Mouse (Mus musculus) embryo, embryonic 10 days (tissue): ENCODE data around the gene Fam98c.
"Not testable (repeated sequence)": the region's sequence is repeated elsewhere in the genome, so short reads cannot be mapped to it uniquely, and the experiment has no call there.

Source experiments
- DNase-seq: peaks from one replicate; pipeline ENCODE4 v3.0.0-alpha.2; 2015; ENCODE audit warnings: low spot score

Fam98c gene

DNA sequence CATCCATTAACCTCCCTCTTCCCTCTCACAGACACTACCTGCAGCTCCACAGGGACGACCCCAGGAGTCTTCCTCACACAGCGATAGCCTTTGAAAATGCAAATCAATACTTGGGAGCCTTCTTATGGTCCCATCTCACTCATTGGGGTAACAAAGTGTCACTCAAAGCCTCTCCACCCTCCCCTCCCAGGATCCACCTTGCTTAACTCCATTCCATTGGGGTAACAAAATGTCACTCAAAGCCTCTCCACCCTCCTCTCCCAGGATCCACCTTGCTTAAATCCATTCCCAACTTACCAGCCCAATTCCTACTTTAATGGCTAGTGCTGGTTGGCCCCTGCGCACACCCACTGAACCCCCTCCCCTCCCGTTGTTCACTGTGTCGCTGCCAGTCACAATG, 2.2 kb upstream of the Fam98c start:
- DNase-seq = peak; percentile 29

DNA sequence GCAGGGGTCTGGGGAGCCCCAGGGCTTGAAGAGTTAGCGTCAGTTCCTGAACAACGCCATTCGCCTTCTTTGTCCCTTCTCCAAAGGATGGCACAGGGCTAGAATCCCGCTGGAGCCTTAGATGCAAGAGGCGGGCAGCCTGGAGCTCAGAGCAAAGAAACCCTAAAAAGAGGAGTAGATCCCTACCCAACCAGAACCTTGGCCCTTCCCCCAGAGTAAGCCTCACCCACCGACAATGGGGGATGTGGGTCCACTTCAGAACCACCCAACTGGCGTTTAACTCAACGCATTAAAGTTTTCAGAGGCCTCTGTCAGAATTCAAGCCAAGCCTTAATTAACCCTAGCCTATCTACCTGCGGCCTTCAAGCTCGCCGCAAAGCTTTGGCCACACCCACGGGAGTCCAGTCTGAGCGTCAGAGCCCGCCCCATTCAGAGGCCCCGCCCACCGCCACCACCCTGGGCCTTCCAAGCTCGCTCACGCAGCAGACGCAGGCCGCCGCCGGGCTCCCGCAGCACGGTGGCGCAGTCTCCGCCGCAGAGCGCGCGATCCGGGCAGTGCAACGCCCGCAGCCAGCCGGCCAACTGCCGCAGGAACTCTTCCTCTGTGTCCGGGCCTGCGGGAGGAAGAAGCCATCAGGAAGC, 717 bp downstream of the Fam98c start:
- peak; percentile 89 for DNase-seq

DNA sequence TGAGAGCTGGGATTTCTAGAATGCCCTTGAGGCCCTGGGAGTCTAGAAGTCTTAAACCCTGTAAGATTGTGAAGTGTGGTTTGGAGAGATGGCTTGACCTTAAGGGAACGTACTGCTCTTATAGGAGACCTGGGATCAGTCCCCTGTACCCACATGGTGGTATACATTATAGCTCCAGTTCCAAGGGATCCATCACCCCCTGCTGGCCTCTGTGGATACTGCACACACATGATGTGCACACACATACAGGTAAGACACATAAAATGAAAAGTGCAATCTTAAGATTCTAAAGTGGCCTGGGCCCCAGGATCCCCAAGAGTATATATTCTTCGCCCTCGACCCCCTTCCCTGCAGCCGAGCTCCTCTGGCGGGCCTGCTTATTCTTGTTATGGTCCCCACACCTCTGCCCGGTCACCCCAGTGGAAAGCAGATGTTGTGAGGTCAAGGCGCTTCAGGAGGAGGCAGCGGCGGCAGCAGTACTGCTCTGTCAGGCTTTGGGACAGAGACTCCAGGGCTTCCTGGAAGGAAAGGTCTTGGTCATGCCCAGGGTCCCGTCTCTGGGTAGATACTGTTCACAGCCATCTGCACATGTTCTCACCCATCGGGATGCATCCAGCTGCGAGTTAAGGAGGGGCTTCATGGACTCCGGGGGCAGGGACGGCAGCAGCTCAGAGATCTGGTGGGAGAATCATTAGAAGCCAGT, 1.9 kb downstream of the Fam98c start:
- DNase-seq = no peak

DNA sequence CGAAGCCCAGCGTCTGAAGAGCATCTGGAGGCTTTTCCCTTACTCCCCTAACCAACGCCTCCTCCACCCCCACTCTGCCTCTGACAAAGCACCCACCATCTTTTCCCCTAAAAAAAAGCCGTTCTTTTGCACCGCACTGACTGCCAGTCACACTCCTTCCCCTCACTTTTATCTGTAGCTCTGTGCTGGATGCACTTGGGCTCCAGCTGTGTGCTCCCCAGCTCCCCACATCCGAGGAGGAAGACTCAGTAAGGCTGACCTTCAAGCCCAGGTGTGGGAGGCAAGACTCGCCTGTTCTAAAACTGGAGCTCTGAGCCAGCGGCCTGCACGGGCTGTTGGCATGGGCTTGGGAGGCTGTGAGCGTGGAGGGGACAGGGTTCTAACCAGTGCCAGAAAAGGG, 4.5 kb downstream of the Fam98c start:
- no peak for DNase-seq

DNA sequence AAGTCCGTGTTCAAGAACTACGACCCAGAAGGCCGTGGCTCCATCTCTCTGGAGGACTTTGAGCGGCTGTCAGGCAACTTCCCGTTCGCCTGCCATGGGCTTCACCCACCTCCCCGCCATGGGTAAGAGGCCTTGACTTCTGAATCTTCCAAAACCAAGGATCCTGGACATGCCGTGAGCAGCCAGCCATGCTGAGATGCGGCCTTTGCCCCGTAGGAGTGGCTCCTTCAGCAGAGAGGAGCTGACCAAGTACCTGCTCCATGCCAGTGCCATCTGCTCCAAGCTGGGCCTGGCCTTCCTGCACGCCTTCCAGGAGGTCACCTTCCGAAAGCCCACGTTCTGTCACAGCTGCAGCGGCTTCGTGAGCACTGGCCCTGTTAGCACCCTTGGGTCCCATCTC, 7.3 kb downstream of the Fam98c start:
- no peak for DNase-seq

DNA sequence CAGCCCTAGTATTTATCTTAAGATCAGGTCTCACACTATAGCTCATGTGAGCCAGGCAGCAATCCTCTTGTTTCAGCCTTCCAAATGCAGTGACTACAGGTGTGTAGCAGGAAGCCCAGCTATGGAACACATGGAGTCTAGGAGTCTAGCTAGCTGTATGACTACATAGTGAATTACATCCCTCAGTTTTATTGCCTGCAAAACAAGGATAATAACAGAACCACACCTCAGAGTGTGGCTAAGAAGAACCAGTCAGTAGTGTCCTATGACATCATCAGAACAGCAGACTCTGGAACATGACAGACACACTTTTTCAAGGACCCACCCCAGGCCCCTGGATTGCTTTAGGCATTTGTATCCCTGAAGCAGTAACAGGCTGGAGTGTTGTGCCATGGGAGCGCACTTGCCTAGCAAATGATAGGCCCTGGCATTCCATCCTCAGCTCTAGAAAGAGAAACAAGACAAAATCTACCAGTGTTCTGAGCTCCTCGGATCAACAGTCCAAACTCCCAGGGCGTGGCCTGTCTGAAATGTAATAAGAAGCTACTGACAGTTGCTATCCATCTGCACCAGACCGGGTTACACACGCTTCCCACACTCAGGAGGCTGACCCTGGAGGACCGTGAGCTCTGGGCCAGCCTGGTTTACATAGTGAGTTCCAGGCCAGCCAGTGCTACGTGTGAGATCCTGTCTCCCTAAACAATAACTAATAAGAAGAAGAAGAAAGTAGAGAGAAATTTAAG, 9.2 kb downstream of the Fam98c start:
- DNase-seq = no peak

DNA sequence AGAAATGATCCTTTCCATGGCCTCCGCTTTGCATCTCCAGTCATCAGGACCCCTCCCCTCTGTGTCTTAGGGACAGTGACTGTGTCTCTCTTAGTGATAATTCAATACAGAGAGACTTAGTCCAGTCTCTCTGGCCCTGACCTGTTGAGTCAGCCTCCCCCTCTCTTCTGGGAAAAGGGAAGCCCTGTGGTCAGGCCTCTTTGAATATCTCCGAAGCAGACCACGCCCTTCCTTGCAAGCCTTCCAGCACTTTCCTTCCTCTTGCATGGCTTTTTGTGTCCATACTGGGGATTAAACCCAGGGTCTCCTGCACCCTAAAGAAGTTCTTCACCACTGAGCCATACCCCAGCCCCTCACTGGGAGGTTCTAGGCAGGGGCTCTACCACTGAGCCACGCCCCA, 12.0 kb downstream of the Fam98c start:
- no peak for DNase-seq

DNA sequence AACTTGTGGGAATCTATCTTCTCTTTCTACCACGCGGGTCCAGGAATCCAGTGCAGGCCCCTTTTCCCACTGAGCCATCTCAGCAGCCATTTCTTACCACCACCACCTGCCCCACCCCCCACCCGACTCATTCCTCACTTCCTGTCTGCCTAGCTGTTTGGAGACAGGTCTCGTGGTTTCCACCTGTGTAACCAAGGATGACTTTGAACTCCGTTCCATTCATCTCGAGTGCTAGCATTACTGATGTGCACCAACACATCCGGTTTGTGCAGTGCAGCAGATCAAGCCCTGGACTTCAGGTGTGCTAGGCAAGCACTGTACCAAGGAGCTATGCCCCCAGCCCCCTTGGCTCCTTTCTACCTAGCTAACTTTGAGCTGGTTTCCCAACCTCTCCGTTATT, 14.6 kb downstream of the Fam98c start:
- DNase-seq = no peak

DNA sequence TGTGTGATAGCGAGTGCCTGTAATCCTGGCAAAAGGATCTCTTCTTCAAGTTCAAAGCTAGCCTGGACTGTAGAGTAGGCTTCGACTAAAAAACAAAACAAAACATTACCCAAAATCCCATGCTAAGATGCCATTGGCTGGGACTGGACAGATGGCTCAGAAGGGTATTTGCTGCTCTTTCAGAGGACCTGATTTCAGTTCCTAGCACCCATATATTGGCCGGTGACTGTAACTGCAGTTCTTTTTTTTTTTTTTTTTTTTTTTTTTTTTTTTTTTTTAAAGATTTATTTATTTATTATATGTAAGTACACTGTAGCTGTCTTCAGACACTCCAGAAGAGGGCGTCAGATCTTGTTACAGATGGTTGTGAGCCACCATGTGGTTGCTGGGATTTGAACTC, 16.8 kb downstream of the Fam98c start:
- DNase-seq = not testable (repeated sequence)

DNA sequence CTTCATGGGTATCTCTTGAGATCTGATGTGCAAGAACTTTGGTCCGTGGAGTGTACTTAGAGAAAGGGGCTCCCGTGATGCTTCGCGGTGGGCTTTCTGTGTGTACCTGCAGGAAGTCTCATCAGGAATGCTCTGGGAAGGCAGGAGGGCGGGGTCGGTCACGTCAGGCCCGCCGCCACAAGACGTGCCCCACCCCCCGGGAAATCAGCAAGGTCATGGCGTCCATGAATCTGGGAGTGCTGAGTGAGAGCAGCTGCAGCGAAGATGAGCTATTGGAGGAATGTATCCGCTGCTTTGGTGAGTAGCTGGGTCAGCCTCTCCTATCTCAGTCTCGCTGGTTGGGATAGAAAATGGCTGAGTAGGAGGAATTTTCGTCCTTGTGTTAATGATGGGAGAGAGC, 18.6 kb downstream of the Fam98c start:
- no peak for DNase-seq

DNA sequence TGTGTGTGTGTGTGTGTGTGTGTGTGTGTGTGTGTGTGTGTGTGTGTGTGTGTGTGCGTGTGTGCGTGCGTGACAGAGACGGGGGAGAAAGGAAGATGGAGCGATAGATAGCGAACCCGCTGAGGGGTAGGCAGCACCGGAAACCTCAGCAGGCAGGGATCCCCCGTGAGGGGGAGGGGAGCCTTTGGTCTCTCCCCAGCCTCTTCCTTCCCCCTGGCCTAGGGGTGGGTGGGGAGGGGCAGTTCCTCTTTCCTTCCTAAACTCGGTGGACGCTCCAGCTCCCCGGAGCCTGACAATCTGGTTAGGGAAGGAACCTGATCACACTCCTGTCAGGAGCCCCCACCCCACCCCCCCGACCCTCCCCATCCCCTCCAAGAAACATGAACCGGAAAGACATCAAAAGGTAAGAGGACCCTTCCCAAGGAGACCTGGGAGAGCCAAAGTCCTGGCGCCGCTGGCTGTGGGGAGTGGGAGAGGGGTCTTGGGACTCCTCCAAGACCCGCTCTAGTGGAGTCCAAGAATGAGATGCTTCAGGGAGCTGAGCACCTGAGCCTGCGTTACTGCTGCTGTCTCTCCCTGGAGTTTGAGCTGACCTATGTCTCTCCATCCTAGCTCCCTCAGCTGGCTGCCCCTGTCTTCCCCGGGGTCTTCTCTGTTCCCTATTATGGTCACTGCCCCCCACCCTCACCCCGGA, 21.2 kb downstream of the Fam98c start, which contains the start of gene Rasgrp4:
Gene Rasgrp4 (plus strand): TSS at position 159 of the 694 bp plus-strand sequence.
- DNase-seq = peak; percentile 35

DNA sequence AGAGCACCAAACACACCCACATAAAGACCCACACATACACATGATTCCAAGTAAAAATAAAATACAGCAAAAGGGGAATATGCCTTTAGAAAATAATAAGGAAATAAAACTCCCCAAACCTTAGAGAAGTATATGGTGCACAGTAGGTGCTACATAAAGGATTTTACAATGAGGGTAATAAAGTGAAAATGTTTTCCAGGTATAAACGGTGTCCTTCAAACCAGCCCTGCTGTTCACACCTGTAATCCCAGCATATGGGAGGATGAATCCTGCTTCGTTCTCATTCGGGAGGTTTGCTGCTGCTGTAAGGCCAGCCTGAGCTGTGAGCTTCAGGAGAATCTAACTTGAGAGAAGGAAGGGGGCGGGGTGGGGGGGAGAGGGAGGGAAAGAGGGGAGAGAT, 21.8 kb downstream of the Fam98c start:
- DNase-seq = no peak

DNA sequence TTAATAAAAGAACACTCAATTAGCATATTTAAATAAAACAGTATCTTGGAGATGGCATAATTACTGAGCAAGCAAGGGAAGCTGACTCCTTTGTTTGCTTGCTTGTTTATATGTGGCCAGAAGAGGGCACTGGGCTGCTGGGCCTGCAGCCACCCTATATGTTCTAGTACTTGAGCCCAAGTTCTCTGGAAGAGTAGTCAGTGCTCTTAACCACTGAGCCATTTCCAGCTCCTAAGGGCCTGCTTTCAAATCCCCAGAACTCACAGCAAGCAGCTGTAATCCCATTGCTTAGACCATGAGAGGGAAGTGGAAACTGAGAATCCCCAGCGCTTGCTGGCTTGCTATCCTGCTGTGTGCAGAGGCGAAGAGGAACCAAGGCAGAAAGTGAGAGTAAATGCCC, 27.3 kb downstream of the Fam98c start:
- peak; percentile 39 for DNase-seq

DNA sequence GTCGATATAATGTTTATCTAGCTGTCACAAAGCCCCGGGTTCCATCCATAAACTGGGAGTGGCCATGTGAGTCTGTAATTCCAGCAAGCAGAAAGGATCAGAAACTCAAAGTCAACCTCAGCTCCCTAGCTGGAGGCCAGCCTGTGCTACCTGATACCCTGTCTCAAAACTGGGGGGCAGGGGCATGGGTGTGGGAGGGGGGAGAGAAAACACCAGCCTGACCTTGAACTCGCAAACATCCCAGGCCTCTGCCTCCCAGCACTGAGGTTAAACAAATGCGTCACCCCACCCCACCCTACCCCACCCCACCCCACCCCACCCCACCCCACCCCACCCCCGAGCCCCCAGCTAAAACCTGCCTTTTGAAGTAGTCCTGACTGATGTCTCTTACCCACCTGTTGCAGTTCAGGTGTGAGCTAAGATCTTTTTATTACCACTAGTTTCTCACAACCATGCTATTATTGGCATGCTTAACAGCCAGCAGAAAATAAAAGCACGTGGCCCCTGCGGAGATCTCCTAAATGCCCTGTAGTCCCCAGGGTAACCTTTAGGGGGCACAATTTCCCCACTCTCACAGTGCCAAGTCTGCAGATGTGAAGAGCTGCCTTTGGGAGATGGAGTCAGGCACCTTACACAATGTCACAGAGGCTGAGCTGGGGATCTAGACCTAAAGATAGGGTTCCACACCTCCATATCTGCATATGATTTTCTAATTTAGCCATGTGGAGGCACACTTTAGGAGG, 29.7 kb downstream of the Fam98c start:
- DNase-seq = peak; percentile 65

DNA sequence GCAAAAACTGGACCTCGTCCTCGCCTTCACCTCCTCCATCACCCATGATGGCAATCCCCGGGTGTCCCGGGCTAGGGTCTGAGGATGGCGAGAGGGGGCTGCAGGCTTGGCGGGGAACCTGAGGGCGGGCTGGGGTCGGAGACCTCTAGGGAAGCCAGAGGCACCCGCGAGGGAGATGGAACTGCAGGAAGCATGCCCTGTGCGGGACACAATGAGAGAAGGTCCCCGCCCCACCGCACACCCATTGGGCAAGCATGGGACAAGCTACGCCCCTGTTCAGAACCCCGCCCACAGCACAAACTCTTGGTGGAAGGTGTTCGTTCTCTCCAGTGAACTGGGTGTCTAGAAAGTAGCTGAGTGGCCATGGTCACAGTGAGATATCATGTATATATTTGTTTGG, 31.1 kb downstream of the Fam98c start, which contains the start of gene Ryr1:
Gene Ryr1 (minus strand): TSS at position 210 of the 400 bp plus-strand sequence.
- peak; percentile 91 for DNase-seq

DNA sequence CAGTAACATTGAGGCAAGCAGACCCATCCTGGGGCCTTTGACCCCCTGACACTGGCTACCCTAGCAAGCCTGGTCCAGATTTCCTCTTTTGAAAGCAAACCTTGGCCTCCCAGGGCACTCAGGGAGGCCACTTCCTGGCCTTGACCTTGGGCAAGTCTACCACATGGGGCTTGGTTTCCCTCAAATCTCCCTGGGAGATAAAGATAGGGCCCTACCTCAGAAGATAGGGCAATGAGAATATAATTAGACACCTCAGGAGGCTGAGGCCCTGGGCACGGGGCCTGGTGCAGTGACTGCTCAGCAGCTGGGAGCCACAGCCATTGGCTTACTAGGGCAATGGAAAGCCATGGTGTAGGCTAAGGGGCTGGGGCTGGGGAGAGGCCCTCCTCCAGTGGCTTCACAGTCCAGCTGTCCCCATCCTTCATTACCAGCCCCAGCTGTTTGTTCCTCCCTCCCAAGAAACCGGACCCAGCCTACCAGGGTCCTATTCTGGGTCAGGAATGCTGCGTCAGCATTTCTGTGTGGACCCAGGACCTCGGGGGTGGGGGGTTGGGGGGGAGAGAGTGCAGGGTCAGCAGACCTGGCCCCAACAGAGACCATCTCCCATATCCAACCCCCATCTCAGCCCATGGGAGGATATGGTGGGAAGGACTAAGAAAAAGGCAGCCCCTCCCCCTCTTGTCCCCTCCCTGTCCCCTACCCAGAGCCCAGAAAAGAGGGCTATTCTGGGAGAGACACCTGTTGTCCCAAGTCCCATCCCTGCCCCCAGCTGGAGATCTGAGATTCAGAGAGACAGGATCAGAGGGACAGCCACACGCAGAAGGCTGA, 32.3 kb downstream of the Fam98c start:
- no peak for DNase-seq

DNA sequence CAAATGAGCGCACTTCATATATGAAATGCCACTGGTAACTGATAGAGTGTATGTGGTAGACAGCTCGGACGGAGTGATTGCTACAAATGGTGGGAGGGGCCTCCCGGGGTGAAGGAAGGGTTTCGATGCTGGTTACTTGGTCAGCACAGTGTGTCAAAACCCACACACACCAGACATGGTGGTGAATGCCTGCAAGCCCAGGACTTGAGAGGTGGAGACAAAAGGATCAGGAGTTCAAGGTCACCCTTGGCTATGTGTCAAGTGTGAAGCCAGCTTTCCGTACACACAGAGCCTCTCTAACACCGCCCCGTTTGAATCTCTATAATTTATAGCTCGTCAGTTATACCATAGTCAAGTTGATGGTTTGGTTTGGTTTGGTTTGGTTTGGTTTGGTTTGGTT, 33.2 kb downstream of the Fam98c start:
- DNase-seq = no peak

DNA sequence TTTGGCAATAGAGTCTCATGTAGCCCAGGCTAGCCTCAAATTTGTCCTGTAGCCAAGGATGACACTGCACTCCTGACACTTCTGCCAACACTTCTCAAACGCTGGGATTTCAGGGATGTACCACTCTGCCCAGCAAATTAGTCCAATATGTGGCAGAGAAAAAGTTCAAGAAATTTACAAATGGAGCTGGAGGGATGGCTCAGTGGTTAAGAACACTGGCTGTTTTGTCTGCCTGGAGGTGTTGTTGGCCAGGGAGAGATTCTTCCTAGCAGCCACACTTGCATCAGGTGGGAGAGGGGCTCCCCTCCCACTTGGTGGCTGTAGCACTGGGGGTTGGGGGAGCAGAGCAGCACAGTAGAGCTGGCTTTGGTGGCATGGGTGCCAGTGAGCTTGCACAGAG, 36.5 kb downstream of the Fam98c start:
- no peak for DNase-seq

DNA sequence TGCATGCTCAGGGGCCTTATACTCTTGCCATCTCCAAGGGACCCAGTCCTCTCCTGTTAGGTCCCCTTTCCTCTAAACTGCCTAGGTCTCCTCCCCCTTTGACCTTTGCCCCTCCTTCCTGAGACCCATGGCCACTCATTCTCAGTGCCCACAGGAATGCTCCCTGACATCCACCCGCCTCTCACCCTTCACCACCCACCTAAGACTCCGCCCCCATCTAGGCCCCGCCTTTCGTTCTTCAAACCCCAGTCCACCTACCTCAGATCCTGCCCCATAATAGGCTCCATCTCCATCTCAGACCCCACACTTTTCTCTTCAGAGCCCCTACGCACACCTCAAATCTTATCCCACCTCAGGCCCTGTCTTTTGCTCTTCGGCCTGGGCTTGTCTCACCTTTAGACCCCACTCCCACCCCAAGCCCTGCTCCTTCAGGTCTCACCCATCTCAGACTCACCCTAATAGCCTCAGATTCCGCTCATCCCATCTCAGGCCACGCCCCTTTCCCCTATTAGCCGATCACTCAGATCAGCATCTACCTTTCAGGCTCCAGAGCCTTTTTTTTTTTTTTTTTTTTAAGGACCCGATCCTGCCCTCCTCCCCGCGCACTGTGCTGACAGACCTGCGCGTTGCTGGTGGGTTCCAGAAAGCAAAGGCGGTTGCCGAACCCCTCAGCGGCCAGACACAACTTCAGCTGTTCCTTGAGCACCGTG, 37.7 kb downstream of the Fam98c start:
- DNase-seq = peak; percentile 49
